Mouse (Mus musculus) cerebellum, adult 2 months (tissue): ENCODE results near the gene Rpl19. TPM values are rescaled to one million over a fixed set of nuclear protein-coding genes. Genes with fewer than 3 reads are reported as not detected.
A peak's percentile ranks its signal among the peaks of the same experiment; 100 is the strongest.

ENCODE experiments used
- DNase-seq, 2 experiments: peaks; one replicate each; pipeline ENCODE4 v3.0.0; 2021
- H3K27ac ChIP-seq: fragments of 200-500 bp; 2 replicates; pipeline ENCODE4 v1.5.1; 2012; ENCODE audit warnings: low read length, control low read depth, inconsistent platforms; ENCODE audit not compliant: insufficient read depth
- H3K27me3 ChIP-seq: fragments of 200-500 bp; 2 replicates; pipeline ENCODE4 v1.6.1; 2012; ENCODE audit warnings: inconsistent platforms, mild to moderate bottlenecking, low read length, moderate library complexity; ENCODE audit not compliant: control insufficient read depth, insufficient read depth
- H3K4me1 ChIP-seq: fragments of 200-500 bp; 2 replicates; pipeline ENCODE4 v1.6.1; 2011; ENCODE audit warnings: low read length; ENCODE audit not compliant: control insufficient read depth, insufficient read depth
- H3K4me3 ChIP-seq: fragments of 200-500 bp; replicated peaks from 2 replicates; pipeline ENCODE3; 2011; ENCODE audit warnings: mild to moderate bottlenecking, low read depth, low read length, control low read depth; ENCODE audit not compliant: insufficient read depth
- CTCF ChIP-seq: fragments of 200-500 bp; IDR thresholded peaks from 2 replicates; pipeline ENCODE4 v1.5.1; 2011; ENCODE audit warnings: low read depth, mild to moderate bottlenecking, control low read depth, low read length, moderate library complexity, borderline replicate concordance; ENCODE audit not compliant: insufficient read depth
- POLR2A ChIP-seq: fragments of 200-500 bp; IDR thresholded peaks from 2 replicates; pipeline ENCODE4 v1.6.1; 2011; ENCODE audit warnings: low read length, control low read depth, borderline replicate concordance; ENCODE audit not compliant: insufficient read depth
- WGBS: fragments of 180-500 bp; shearing (Covaris S2); methylation state at CpG from one replicate; pipeline ENCODE4 v1.1.7; 2018; 5-methylcytosine and 5-hydroxymethylcytosine counted together
- polyA plus RNA-seq: library from polyadenylated mRNA; depleted of rRNA; stranded (reverse); fragments of >200 nt; gene quantifications from 2 replicates; pipeline ENCODE4 v1.2.3, GENCODE M21; 2012

The Rpl19 gene
- polyA plus RNA-seq, 1 experiment, result 786 TPM

DNA sequence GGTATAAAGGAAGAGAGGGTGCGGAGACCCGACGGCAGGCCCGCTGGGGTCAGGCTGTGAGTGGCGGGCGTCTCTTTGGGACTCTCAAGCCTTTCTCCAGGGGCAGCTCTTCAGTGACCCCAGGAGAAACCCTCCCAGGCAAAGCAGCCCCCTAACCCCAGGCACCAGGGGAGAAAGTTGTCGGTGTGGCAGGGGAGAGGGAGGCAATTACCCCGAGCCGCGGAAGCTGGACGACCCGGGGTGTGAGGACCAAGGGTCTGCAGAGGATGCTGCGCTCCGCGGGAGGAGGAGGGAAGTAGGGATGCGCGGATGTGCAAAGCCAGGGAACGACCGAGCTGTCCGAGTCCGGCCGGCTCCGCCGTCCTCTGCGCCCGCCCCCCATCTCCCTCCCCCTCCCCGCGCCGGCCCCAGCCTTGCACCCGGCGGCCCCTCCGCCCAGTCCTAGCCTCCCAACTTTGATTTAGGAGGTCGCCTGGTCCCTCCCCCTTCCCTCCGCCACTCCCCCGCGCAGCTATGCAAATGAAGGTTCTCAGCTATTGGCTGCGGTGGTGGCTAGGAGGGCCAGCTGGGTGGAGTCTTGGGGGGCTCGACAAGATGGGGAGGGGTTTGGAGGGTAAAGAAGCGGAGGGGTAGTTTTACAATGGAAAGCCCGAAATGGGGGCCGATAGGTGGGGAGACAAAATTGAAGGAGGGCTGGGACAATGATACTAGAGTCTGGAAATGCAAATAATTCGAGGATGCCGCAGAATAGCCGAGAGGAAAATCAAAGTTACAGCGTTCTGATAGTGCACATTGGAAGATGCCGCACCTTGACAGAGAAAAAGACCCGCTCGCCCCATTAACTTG, 26.7 kb downstream of the Rpl19 start, which contains the start of gene Stac2:
Stac2 (minus strand) TSS at position 474 of the 846 bp plus-strand sequence.
- TF ChIP-seq CTCF (no peak), POLR2A (no peak)
- DNase-seq, result peak; percentile 69 to 76
- no peaks in the 10 kb centered on the region; the same call in 1 of the 2 replicates for H3K27me3 ChIP-seq
- WGBS, result 3% methylated on average over 46 of the region's 48 CpGs
- H3K4me3 ChIP-seq, result peak within 1 kb of the TSS; percentile 51
- H3K4me1 ChIP-seq, result peaks cover 6% of the 10 kb centered on the region; the same call in 1 of the 2 replicates
- no peak within 1 kb of the TSS for H3K27ac ChIP-seq

DNA sequence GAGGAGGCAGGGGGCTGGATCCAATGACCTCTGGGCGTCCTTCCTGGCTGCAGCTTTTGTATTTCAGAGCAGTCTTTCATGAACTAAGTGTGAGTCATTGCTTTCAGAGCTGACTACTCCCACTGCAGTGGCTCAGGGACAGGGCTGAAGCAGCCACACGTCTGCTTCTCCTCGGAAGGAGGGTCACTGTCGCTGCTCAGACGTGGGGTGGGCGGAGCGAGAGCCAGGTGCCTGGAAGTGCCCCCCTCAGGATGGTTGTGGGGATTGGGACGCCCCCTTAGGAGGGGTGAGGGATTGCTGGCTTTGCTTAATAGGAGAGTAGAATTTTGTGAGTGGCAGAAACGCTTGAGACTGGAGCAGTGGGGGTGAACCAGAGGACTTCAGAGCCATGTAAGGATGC, 31.0 kb downstream of the Rpl19 start:
- Histone ChIP-seq H3K27me3 (no peaks in the 10 kb centered on the region), H3K4me1 (no peaks in the 10 kb centered on the region), H3K27ac (no peak overlapping the region), H3K4me3 (no peak overlapping the region)
- TF ChIP-seq CTCF (no peak), POLR2A (no peak)
- DNase-seq, result no peak
- 42% methylated on average over 9 of the region's 9 CpGs for WGBS

DNA sequence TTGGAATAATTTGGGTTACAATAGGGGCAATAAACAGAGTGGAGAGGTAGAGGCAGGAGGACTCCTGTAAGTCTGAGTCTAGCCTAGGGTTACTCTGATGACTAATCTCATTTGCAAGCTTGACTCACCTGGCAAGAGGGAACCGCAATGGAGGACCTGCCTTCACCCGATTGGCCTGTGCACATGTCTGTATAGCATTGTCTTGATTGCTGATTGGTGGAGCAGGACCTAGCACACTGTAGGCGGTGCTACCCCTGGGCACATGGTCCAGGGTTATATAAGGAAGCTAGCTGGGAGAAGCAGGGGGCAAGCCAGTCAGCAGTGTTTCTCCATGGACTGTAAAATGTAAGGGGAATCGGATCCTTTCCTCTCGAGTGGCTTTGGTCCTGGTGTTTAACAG, 31.5 kb downstream of the Rpl19 start:
- Histone ChIP-seq H3K27me3 (no peaks in the 10 kb centered on the region), H3K27ac (no peak overlapping the region), H3K4me1 (no peaks in the 10 kb centered on the region), H3K4me3 (no peak overlapping the region)
- peak in 1 of 2 experiments; percentile 58 for DNase-seq
- TF ChIP-seq CTCF, result no peak
- WGBS, result 63% methylated on average over 5 of the region's 5 CpGs

DNA sequence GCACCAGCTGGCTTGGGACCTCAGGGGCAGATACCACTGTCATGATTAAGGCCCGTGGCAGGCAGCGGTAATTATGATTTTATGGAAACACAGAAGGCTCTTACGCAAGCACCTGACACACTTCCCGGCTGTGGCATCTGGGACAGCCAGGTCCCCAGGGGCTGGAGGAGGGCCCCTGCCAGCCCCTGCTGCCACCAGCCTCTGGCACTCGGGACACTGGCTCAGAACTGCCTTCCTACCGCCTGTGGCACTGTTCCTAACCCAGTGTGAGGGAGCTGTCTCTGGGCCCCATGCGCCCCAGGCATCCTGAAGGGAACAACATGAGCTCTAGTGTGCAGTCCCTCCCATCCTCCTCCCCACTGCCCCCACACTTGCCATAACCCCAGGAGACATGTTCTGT, 33.2 kb downstream of the Rpl19 start:
- no peak for TF ChIP-seq CTCF
- TF ChIP-seq POLR2A, result no peak
- Histone ChIP-seq H3K4me1 (no peaks in the 10 kb centered on the region), H3K27ac (no peak overlapping the region), H3K4me3 (no peak overlapping the region), H3K27me3 (no peaks in the 10 kb centered on the region)
- peak in 1 of 2 experiments; percentile 45 for DNase-seq
- WGBS, result 37% methylated on average over 7 of the region's 7 CpGs

DNA sequence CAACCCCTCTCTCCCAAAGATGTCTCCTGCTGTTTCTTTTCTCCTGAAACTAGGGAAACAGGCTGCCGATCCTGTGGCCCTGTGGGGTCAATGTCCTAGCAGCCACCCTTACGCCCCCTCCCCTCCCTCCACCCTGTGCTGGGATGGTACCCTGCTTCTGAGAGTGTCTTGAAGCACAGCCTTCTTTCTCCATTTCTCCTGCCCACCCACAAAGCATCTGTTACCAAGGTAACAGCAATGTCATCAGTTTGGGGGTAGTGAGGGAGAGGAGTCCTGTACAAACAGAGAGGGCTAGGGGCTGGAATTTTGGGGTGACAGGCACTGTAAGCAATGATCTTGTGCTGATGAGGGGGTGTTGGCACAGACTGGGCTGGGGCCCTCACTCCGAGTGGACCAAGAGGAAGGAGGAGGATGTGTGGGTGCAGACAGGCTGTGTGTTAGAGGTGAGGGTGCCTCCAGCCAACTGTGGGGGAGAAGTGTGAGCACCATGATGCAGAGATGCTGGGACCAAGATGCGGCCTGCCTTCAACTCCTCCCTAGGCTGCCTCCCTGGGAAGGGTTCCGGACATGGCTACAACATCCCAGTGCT, 33.7 kb downstream of the Rpl19 start:
- 80% methylated on average over 5 of the region's 5 CpGs for WGBS
- TF ChIP-seq CTCF, result no peak
- no peak for TF ChIP-seq POLR2A
- Histone ChIP-seq H3K4me3 (no peak overlapping the region), H3K4me1 (no peaks in the 10 kb centered on the region), H3K27ac (no peak overlapping the region), H3K27me3 (no peaks in the 10 kb centered on the region)
- DNase-seq, result no peak

DNA sequence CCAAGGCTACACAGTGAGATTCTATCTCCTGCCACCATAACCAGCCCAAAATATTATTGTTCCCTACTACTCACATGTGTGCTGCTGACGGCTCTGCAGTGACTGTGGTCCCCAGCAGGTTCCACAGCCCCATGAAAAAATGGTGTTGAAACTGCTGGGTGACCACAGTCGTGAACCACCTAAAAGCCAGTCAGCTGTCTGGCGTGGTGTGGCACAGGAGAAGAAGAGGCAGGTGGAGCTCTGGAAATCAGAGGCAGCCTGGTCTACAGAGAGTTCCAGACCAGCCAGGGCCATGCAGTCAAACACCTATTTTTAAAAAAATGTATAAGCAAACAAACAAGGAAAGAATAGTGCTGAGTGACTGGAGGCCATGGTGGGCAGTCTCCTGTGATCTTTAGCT, 34.9 kb downstream of the Rpl19 start:
- Histone ChIP-seq H3K4me1 (no peaks in the 10 kb centered on the region), H3K27ac (no peak overlapping the region), H3K4me3 (no peak overlapping the region), H3K27me3 (no peaks in the 10 kb centered on the region)
- no peak for DNase-seq
- TF ChIP-seq POLR2A, result no peak
- no peak for TF ChIP-seq CTCF
- 89% methylated on average over 3 of the region's 3 CpGs for WGBS

DNA sequence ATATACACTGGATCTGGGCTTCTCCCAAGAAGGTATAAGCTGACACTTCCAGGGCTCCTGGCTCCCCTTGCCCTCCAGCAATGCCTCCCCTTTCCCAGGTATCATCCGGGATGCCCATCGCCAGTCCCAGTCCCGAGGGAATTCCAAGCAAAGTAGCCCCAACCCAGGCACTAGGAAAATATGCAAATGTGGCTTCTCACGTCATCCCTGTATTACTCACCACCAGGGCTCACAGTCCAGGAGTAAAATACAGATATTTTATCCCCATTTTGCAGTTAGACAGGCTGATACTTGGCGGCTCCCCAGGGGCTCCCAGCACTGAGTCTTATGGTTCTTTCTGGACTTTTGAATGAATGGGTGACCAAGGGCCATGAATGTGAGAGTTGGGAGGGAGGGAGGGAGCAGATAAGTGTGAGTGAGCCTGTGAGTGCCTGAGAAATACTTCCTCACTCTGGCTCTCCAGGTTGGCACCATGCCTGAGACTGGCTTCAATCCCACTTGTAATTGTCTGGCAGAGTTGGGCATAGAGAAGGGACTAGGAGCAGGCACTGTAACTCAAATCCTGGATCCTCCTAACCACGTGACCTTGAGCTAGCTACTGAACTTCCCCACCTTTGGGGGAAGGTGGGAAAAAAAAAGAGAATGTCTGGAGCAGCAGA, 35.5 kb downstream of the Rpl19 start:
- no peak overlapping the region for H3K27ac ChIP-seq

More for the DNA sequence above, 35.5 kb downstream of the Rpl19 start:
- Histone ChIP-seq H3K27me3 (no peaks in the 10 kb centered on the region), H3K4me3 (no peak overlapping the region), H3K4me1 (no peaks in the 10 kb centered on the region)
- 52% methylated on average over 6 of the region's 6 CpGs for WGBS
- peak in 1 of 2 experiments; percentile 52 for DNase-seq
- TF ChIP-seq POLR2A (no peak), CTCF (no peak)
